Mouse (Mus musculus): ENCODE measurements around the gene Srebf1.

Srebf1 gene

DNA sequence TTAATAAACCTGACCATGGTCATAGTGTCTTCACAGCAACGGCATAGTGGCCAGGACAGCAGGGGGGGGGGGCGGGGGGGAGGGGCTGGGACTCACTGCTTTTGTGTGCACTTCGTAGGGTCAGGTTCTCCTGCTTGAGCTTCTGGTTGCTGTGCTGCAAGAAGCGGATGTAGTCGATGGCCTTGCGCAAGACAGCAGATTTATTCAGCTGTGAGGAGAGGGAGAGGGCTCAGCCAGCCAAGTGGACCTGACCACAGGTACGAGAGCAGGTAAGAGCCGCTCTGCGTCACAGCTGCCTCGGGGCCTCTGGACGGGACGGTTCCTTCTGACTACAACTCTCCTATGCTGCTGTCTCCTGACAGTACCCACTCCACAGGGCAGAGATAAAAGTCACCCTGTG is 17.4 kb downstream of the Srebf1 start:
- DNase-seq: no peak

DNA sequence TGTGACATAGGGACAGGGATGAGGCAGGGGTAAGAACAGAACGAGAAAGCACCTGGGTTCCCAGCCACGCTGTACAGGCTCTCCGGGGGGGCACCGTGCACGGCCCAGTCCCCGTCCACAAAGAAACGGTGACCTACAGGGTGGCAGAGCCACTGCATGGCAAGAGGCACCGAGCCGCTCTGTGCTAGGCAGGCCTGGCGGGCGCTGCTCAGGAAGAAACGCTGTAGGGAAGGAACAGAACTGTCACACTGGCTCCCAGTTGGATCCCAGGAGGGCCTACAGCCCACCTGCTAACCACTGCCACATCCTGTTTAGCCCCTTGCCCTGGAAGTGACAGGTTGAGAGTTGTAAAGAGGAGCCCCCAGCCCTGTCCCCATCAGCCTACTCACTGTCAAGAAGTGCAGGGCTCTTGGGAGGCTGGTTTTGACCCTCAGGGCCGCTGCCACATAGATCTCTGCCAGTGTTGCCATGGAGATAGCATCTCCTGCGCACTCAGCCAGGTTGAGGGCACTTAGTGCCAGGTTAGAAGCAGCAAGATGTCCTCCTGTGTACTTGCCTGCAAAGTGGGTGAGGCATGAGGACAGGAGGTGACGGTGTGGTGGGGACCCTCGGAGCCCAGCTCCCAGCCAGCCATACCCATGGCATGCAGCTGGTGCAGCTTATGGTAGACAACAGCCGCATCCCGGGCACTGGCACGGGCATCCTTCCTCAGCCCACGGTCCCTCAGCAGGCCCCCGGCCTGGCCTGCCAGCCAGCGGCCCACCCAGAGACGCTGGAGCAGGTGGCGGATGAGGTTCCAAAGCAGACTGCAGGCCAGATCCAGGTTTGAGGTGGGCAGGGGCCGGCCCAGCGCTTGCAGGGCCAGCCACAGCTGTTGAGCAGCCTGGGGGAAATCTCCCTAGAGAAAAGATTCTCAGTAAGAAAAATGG is 19.4 kb downstream of the Srebf1 start:
- DNase-seq: peak; percentile 83 to 84

DNA sequence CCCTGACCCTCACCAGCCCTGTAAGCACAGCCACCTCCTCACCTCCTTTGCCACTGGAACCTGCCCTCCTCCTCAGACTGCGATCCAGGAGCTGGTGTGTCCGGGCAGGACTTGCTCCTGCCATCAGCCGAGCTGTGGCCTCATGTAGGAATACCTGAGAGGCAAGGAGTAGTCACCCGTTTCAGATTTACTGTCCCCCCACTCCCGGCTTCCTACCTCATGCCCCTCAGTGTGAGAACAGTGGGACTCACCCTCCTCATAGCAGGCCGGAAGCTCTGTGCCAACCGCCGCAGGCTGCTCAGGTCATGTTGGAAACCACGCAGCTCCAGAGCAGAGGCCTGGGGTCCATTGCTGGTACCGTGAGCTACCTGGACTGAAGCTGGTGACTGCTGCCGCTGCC is 22.0 kb downstream of the Srebf1 start:
- peak in 1 of 2 experiments; percentile 45 for DNase-seq

DNA sequence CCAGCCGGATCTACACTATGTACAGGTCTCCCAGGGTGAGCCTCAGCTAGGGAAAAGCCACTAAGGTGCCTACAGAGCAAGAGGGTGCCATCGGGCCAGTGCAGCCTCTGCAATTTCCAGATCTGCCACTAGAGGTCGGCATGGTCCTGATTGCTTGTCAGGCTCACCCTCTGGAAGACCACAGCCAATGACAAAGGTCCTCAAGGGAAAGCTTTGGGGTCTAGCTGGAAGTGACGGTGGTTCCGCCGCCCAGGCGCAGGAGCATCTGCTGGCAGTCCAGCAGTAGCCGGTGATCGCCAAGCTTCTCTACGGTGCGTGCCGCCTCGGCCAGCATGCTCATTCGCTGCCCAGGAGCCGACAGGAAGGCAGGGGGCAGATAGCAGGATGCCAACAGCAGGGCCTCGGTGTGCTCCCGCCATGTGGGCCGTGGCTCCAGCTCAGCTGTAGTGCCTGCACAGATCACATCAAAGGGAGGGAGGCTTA is 22.6 kb downstream of the Srebf1 start:
- peak; percentile 98 to 99 for DNase-seq

DNA sequence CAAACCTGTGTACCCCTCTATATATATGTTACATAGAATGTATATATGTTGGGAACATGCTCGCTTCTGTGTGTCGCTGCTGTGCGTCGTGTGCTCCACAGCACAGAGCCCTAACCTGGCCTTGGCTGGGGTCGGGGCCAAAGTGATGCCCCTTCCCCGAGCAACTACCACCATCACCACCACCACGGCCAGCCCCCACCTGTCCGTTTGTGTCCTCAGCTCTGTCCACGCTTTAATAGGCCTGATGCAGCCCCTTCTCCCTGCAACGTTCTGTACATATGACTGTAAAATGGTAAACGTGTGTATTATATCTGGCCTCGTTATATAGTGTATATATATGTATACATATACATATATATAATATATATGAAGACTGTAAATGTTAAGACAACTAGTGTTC is 23.7 kb downstream of the Srebf1 start:
- DNase-seq: no peak

DNA sequence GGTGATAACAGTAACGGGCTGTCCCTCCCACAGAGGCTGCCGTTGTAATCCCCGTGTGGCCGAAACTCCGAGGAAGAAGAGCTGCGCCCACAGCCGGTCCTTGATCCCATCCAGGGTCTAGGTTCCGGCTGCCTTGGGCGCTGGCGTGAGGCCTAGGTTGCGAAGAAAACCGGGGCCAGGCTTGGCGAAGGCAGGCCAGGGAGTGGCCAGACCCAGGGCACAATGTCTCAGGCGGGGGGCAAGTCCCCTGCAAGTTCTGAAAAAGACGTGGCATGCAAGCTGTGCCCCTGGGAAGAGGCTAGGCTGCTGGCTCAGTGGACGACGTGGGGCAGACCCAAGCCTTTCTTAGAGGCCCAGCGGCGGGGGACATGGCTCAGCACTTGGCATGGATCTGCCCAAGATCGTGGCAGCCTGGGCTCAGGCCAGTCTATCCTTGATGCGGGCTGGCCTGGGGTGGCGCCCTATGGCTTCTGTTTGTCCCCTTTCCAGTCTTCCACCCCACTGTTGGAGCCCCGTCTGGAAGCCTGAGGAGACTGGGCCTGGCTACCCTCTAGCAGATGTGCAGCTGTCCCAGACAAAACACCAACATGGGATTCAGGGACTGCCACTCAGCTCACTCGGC is 24.3 kb downstream of the Srebf1 start:
- DNase-seq: peak; percentile 62 to 75

DNA sequence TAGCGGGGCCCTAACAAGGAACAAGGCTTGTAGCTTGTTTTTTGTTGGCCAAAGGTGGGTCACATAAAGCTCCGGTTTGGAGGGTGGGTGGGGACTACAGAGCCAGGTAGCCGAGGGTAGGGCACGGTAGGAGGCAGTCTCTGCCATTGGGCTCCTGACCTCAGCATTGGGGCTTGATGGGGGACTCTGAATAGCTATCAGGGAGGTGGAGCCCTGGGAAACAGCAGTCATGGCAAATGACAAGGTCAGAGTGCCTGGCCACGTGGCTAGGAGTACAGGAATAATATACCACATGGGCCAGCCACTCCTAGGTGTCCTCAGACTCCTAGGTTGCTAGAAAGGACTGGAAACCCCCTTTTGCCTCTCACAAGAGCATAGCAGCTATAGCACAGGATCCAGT is 26.0 kb downstream of the Srebf1 start:
- no peak for DNase-seq

DNA sequence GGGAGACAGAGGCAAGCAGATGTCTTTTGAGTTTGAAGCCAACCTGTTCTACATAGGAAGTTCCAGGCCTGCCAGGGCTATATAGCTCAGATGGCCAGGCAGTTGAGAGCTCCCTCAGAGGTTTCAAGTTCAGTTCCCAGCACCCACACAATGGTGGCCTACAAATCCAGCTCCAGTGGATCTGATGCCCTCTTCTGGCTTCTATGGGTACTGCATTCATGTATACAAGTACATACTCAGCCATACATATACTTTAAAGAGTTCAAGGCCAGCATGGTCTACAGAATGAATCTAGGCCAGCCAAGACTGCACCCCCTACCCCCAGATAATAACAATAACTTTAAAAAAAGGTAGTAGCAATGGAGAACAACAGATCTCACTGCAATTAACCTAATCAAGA is 27.3 kb downstream of the Srebf1 start:
- DNase-seq: peak; percentile 52 to 69

DNA sequence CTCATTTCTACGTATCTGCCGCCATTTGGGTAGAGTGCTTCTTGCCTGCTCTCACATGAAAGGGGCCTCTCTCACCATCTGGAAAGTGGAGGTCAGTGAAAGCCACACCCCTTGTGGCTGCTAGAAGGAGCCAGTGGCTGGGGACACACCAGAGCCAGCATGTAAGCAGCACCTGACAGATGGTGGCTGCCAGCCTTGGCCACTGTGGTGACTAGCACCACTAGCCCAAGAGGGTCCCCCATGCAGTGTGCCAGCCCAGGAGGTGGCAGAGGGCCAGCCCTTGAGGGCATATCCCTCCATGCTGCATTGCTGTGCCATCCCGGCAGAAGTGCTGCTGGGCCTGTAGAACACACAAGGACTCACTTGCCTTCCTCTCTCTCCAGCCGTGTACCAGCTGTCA is 28.8 kb downstream of the Srebf1 start:
- DNase-seq: peak; percentile 82 to 92

DNA sequence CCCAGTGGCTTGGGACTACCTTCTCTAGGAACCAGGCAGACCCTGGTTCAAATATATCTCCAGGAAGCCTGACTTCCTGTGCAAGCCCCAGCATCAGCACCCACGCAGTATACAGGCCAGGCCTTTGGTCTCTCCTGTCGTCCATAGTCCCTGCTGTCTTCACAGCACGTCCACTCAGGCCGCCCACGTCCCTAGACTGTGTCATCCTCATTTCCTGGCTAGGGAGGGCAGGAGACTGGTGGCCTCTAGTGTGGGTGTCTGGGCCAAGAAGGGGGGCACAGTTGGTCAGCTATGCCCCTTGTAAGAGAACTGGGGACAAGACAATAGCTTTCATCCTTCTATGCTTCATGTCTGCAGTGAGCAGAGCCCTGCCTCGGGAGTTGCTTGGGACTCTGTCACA is 29.8 kb downstream of the Srebf1 start:
- DNase-seq: no peak

DNA sequence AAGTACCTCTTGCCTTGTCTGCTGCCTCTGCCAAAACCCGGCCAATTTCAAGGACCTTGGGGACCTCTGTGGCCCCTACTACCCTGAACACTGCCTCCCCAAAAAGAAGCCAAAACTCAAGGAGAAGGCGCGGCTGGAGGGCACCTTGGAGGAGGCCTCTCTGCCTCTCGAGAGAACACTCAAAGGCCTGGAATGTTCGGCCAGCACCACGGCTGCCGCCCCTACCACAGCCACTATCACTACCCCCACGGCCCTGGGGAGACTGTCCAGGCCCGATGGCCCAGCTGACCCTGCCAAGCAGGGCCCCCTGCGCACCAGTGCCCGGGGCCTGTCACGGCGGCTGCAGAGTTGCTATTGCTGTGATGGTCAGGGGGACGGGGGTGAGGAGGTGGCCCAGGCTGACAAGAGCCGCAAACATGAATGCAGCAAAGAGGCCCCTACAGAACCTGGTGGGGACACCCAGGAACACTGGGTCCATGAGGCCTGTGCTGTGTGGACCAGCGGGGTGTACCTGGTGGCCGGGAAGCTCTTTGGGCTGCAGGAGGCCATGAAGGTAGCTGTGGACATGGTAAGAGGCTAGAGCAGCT is 32.2 kb downstream of the Srebf1 start:
- DNase-seq: no peak

DNA sequence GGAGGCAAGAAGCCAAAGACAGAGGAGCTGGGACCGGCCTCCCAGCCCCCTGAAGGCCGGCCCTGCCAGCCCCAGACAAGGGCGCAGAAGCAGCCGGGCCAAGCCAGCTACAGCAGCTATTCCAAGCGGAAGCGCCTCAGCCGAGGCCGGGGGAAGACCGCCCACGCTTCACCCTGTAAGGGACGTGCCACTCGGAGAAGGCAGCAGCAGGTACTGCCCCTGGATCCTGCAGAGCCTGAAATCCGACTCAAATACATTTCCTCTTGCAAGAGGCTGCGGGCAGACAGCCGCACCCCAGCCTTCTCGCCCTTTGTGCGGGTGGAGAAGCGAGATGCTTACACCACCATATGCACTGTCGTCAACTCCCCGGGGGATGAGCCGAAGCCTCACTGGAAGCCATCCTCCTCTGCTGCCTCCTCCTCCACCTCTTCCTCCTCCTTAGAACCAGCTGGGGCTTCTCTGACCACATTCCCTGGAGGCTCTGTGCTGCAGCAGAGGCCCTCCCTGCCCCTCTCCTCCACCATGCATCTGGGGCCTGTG is 32.8 kb downstream of the Srebf1 start:
- DNase-seq: peak; percentile 65 to 72

DNA sequence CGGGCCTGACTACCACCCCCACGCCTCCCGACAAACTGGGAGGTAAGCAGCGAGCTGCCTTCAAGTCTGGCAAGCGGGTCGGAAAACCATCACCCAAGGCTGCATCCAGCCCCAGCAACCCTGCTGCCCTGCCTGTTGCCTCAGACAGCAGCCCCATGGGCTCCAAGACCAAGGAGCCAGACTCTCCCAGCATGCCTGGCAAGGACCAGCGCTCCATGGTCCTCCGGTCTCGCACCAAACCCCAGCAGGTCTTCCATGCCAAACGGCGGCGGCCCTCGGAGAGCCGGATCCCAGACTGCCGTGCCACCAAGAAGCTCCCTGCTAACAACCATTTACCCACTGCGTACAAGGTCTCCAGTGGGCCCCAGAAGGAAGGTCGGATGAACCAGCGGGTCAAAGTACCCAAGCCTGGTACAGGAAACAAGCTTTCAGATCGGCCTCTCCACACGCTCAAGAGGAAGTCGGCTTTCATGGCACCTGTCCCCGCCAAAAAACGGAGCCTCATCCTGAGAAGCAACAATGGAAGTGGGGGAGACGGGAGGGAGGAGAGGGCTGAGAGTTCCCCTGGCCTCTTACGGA is 34.0 kb downstream of the Srebf1 start:
- DNase-seq: peak; percentile 53 to 56

DNA sequence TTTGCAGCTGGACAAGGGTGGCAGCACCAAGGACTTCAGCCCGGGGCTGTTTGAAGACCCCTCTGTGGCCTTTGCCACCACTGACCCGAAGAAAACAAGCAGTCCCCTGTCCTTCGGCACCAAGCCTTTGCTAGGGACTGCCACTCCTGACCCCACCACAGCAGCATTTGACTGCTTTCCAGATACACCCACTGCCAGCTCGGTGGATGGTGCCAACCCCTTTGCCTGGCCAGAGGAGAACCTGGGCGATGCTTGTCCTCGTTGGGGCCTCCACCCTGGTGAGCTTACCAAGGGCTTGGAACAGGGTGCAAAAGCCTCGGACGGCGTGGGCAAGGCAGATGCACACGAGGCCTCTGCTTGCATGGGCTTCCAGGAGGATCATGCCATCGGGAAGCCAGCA is 35.3 kb downstream of the Srebf1 start:
- DNase-seq: peak; percentile 71 to 78

DNA sequence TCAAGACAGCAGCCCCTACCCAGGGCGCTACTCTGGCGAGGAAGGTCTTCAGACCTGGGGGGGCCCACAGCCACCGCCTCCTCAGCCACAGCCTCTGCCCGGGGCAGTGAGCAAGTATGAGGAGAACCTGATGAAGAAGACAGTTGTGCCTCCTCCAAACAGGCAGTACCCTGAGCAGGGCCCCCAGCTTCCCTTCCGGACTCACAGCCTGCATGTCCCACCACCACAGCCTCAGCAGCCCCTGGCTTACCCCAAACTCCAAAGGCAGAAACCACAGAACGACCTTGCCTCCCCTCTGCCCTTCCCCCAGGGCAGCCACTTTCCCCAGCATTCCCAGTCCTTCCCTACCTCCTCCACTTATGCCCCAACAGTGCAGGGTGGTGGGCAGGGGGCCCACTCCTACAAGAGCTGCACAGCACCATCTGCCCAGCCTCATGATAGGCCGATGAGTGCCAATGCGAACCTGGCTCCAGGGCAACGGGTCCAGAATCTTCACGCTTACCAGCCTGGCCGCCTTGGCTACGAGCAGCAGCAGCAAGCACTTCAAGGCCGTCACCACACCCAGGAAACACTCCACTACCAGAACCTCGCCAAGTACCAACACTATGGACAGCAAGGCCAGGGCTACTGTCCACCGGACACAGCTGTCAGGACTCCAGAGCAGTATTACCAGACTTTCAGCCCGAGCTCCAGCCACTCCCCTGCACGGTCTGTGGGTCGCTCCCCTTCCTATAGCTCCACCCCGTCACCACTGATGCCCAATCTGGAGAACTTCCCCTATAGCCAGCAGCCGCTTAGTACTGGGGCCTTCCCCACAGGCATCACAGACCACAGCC is 36.8 kb downstream of the Srebf1 start:
- DNase-seq: peak; percentile 93 to 96

DNA sequence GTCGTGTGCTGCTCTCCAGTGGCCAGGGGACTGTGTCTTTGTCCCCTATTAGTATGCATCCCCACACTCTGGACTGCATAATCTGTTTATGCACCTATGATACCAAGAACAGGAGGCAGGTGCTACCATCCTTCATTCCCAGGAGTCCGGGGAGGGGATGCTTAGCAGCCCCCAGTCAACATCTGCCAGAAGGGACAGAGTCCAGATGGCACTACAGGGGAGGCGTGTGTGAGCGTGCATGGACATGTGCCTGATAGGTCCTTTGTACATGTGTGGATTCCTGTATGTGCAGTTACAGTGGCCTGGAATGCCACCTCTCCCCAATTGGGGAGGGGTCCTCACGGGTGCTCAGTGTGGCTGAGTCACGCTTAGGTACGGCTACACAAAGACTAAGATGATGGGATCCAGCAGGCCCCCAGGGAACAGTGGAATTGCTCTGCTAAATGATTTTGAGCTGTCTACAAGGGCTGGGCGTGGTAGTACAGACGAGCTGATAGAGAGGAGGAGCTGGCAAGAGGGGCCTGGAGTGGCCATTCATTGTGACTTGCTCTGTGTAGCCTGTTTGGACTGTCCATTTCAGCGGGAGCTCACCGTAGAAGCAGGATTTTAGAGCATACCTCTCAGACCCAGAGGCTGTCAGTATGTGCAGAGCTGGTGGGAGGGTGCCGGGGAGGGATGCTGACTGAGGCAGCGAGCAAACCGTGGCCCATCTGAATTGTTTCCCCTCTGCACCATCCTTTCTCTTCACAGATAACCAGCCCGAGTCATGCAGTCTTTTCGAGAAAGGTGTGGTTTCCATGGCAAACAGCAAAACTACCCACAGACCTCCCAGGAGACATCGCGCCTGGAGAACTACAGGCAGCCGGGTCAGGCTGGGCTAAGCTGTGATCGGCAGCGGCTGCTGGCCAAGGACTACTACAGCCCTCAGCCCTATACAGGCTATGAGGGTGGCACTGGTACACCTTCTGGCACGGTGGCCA is 37.7 kb downstream of the Srebf1 start:
- peak; percentile 65 to 67 for DNase-seq

DNA sequence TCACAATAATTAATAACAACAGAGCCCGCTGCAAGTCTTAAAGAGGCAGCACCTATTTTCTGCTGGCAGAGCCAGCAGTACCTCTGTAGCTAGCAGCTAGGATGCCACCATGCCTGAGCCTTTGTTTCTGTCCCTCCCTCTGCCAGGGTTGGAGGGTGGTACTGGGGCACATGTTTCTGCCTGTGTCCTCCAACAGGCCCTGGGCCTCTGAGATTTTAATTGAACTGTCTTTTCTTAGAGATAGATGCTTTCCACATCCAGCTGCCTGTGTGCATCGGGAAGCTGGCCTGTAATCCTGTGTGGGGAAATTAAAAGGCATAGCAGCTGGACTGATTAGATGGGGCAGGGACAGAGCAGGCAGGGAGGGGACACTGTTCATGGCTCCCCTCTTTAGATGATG is 39.6 kb downstream of the Srebf1 start:
- no peak for DNase-seq

DNA sequence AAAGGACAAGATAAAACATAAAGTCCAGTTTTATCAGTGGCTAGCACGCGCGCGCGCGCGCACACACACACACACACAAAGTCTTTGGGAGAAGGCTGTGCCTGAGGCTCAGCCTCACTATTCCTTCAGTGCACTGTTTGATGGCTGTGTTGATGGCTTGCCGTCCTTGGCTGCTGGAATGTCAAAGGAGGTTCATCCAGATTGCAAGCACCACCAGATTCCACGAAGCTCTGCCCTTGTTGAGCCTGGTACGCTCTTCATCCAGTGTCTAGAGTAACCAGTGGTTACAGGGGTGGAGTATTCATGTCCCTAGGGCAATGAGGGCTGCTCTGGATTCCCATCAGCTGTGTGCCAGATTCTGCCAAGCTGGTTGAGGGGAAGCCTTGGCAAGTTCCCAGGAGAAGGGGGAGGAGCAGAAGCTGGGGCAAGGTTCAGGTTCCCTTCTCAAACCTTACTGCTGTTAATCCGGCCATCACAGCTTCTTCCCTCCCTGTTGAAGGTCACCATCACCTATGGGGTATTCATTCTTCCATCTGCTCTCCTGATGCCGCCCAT is 40.2 kb downstream of the Srebf1 start:
- DNase-seq: peak; percentile 76 to 78

DNA sequence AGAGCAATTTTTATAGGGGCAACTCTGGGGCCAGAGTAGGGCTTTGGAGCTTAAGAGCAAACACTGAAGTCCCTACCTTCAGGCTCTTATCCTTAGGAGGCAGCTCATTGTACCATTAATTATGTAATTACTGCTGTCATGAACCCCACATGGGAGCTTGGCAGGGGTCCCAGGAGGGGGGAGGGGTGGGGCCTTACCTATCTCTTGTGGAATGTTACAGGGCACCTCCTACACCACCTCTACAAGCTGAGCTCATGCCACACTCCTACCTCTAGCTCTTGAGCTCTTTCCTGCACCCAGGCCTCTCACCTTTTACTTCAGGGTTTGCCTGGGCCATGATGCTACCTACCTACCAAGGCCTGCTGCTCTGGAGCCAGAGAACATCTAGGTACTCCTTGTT is 43.9 kb downstream of the Srebf1 start:
- peak; percentile 68 to 69 for DNase-seq

DNA sequence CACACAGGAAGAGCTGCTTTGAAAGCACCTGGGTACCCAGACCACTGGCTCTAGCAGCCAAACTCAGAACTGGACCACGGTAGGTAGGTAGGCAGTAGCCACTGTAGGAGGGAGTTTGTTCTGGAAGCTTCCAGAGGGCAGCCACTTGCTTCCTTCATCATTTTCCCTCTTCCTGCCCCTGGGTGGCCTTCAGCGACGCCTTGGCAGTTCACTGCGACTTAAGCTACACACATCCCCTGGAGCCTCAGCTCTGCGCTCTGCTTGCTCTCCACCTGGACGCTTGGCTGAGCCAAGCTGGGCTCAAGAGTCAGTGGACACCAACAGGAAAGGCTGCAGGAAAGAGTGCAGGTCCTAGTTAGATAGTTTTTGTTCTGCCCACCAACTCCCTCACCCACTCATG is 44.4 kb downstream of the Srebf1 start:
- DNase-seq: peak in 1 of 2 experiments; percentile 29

Data from cerebellum, postnatal 10 days (tissue).